Mouse (Mus musculus) bone marrow macrophage, adult 2 months (primary cell): Measurements from ENCODE around the gene Cpne9.

ENCODE experiments used
- CTCF ChIP-seq: IDR thresholded peaks from 2 replicates; pipeline ENCODE4 v1.5.1; 2012; ENCODE audit warnings: low read depth, mild to moderate bottlenecking, low read length, moderate library complexity
- POLR2A ChIP-seq: IDR thresholded peaks from 2 replicates; pipeline ENCODE4 v1.6.1; 2012; ENCODE audit warnings: mild to moderate bottlenecking, low read depth, low read length, borderline replicate concordance

DNA sequence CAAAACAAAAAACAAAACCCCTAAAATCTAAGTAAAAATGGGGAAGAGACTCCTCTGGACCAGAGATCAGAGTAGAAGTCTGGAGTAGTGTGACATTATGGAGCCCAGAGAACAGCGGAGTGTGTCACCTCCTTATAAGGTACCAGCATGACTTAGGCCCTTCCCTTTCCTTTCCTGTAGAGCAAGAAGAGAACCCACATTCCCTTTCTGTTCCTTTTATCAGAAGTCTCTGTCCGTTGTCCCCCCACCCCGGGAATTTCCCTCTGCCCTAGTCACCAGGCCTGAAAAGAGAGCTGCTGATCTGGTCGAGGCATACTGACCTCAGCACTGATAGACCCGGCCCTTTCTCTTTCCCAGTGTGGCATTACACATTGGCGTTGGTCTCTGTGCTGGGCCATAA lies 43.7 kb upstream of the Cpne9 start:
- TF ChIP-seq POLR2A, result no peak
- TF ChIP-seq CTCF, result no peak
